Mouse (Mus musculus): ENCODE results near the gene Auts2.

Auts2 gene

DNA sequence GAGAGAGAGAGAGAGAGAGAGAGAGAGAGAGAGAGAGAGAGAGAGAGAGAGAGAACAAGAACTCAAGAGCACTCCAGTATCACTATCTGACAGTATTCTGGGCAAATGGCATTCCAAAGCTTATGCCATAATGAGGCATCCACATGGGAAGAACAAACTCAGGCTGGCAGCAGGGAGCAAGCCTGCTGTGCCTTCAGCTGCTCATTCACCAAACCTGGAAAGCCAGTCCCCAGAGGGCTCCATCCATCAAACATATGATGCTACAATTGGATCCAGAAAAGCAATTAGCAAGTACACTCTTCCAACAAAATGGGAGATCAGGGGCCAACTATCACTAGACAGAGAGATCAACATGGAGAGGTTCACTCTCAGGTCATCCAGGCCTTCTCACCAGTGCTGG is 531.3 kb downstream of the Auts2 start:
- no peak for DNase-seq (ENCODE audit: low read depth, low spot score)

DNA sequence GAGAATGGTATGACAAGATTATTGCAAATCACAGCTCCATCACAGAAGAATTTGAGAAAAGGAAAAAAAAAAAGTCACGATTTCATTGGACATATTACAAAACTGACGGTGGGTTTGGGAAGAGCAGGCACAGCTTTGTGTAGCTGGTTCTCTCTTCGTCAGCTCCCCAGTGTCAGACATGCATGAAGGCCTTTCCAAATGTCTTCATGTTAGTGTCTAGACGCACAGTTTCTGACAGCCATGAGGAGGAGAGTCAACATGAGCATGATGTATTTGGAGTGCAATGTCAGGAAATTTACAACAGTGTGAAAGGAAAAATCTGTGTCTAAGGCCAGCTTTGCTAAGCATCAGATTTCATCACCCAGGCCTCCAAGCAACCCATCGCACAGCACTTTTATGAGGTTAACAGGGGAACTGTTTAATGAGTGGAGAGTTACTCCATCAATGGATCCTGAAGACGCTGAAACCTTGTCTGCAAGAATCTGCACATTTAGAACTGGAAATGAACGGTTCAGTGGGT is 534.4 kb downstream of the Auts2 start:
- no peak for DNase-seq (ENCODE audit: low read depth, low spot score)

DNA sequence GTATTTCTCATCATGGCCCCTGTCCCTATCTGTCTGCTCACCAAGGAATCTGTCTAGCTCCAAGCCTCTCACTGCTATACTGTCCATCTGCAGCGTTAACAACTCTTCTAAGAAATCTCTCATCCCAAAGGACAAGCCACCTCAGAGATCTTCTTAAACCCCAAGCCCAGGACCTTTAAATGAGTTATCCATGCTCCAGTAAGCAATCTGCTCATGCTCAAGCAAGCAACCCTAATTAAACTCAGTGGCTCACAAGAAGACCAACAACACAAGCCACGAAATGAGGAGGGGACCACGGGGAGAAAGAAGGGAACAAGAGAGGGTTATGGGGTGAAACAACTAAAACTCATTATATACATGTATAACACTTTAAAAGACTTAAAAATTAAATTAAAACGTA is 535.2 kb downstream of the Auts2 start:
- DNase-seq (ENCODE audit: low read depth, low spot score), result no peak

DNA sequence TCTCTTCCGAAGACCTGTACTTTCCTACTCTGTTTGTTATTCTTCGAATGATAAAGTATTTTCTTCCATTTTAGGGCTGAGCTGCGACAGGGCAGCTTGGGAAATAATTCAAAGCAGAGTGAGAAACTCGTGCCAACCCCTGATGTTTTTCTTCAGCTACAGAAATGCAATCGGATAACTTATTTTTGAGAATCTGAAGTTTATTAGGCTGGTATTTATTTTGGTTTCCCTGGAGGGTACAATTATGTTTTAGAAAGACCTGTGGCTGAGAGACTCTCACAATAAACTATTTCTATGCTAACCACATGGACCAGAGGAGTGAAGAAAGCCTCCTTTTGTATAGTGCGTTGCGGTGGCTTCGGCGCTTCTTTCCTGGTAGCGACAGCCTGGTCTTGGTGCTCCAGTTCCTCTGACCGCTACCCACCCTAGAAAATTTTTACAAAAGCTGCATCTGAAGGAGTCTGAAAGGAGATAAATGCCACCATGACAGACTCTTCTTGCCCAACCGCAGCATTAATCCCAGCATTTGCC is 550.4 kb downstream of the Auts2 start:
- no peak for DNase-seq (ENCODE audit: low read depth, low spot score)

DNA sequence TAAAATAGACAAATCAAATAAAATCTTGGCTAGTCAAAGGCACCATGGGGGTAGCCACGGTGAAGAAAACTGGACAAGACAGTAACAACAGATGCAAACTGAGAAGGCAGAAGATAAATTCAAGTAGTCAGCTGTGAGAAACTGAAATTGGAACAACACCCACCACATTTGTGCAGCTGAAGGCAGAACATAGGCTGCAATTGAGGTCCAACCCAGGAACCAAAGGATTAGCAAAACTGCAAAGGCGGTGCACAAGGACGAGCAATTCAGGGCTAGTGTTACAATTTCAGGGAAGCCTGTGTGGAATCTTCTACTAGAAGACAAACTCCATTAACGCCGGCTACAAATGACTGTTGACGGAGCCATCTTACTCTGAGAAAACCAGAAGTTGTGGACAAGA is 550.9 kb downstream of the Auts2 start:
- no peak for DNase-seq (ENCODE audit: low read depth, low spot score)

DNA sequence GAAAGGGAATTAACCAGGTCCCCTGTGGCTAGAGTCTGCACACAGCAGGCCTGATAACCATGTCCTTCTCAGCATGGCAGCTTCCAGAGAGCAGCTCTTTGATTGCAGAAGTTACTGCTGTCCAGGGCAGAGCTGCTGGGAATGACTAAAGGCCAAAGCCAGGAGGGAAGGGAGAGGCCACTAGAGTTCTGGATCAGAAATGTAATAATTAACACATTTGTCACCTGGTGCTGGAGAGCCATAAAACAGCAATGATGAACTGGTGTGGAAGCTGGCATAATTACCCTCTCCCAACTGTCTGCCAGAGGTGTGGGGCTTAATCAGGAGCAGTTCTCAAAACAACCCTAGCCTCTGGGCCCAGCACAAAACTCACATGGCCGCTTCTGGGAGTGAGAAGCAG is 552.6 kb downstream of the Auts2 start:
- DNase-seq (ENCODE audit: low read depth, low spot score), result no peak

DNA sequence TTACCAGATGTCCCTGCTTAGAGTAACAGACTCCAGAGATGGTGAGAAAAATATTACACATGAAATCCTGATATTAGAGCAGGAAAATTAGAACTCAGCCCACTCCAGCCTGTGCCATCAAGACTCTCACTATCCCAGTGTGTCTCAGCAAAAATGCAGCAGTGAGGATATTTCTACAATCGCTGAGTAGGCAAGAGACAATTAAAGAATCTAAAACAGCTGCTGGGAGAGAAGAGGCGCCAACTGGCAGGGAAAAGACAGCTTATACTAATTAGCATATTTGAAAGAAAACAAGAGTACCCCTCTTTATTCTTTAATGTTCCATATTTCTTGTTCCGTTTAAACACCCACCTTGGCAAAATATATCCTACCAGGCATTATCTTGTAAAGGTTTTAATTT is 561.7 kb downstream of the Auts2 start:
- no peak for DNase-seq (ENCODE audit: low read depth, low spot score)

DNA sequence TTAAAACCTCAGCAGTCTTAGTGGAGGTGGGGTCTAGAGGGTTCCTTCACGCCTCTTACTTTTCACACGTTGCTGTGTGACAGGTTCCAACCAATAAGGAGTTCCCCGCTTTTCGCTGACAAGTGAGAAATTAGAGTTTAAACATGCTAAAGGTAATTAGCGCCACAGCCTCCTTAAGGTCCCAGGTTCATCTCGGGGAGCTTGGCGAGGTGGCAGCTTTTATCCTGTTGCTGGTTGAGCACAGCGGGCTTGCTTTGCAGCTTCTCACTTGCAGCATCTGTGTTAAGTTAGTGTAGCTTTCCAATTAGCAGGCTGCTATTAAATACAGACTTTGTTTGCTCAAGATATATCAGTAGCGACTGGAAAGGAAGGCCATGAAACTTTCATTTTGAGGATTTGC is 564.2 kb downstream of the Auts2 start:
- no peak for DNase-seq (ENCODE audit: low read depth, low spot score)

DNA sequence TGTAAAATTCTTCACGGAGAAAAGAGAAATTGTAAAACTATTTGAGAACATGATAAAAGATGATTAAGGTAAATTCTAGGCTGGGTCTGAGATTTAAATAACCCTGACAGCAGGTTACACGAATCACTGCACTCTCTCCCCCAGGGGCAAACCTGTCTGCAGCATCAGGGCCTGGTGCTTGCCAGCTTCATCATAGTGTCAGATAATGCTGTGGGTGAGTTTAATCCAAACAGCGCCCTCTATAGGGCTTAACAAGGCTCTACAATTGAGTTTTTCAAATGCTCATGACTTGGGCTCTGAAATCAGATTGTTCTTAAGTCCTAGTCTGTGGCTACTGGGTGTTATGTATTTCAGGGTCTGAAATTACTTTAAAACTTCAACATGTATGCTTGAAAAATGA is 565.6 kb downstream of the Auts2 start:
- DNase-seq (ENCODE audit: low read depth, low spot score), result peak; percentile 6

DNA sequence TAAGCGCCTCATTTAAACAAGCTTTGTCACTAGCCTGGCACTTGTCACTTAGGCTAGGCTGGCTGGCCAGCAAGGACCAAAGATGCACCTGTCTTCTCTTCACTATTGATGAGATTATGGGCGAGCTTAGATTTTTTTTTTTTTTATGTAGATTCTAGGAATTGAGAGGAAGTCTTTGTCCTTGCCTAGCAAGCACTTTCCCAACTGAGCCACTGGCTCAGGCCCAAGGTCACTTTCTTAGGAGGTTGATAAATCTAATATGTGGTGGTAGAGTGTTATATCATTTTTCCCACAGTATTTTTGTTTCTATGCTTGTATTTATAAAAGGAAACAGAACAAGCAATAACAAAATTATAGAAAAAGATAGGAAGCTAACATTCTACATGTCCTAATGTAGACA is 571.2 kb downstream of the Auts2 start:
- DNase-seq (ENCODE audit: low read depth, low spot score), result no peak

DNA sequence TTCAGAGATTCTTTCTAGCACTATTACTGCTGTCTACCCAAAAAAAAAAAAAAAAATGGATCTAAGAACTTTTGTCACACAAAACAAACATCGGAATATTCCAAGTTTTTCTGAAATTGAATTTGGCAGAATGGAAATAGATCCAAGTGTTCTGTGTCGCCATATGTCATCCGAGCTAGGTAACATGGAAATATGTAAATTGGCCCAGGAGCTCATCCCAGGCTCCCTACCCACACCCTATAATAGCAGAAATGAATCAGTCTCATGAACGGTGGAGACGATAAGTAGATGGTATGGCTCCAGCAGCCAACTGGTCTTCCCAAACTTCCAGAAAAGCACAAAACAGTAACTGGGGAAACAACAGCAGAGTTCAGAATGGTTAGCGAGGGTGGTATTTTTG is 577.6 kb downstream of the Auts2 start:
- DNase-seq (ENCODE audit: low read depth, low spot score), result no peak

DNA sequence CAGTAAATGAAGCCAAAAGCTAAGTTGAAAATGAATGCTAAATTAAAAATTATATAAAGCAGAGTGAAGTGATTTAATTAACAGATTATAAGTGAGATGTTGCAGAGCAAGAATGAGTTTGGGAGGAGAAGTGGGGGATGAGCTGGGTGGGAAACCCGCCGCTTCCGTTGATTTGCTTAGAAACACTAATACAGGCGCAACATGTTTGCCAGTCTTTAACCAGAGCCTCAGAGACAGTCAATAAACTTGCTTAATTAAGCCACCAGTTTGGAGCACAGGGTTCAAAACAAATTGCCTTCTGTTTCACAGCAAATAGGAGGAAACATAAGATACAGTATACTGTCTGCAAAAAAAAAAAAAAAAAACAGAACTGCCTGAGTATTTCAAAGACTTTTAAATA is 579.6 kb downstream of the Auts2 start:
- no peak for DNase-seq (ENCODE audit: low read depth, low spot score)

DNA sequence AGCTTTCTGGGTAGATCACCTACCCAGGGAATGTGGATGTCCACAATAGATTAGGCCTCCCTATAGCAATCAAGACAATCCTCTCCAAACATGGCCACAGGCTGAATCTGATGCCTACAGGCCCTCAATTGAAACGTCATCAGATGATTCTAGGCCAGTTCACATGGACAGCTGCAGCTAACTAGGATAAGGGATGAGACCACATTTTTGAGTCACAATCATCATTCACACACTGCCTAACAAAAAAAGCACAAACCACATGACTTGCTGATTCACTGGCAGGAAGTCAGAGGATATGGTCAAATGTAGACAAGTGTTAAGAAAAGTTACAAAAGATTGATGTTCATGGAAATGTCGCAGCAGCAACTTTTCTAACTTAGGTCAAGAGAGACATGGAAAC is 581.3 kb downstream of the Auts2 start:
- DNase-seq (ENCODE audit: low read depth, low spot score), result no peak

DNA sequence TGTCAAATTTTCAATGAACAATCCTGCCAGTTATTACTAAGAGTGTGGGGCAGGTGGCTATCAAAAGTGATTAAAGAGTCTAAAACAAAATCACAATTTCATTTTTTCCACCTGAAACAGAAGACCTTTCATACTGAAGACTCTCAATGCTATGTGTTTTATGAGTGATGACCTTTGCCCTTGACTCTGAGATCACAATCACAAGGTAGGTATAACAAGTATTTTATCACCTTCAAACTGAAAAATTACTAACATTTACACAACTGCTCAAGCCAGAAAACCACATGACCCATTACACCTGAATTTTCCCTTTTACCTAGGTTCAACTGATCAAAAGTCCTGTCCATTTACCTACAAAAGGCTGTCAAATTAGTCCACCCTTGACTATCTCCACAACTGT is 582.7 kb downstream of the Auts2 start:
- no peak for DNase-seq (ENCODE audit: low read depth, low spot score)

DNA sequence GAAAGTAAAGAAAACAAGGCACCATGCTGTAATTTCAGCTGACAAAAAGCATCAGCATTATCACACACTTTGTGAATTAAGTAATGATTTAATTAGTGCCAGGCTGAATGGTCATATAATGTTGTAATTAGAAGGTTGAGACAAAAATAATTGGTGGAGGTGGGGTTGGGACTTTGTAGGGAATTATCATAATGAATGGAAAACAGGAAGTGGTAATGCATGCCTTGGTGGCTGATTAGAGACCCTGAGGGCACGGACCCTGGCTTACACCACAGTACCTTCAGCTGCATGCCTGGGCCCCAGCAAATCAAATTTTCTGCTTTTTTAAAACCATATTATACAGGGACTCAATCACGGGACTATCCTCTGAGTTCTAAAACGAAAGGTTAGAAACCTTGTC is 586.1 kb downstream of the Auts2 start:
- no peak for DNase-seq (ENCODE audit: low read depth, low spot score)

DNA sequence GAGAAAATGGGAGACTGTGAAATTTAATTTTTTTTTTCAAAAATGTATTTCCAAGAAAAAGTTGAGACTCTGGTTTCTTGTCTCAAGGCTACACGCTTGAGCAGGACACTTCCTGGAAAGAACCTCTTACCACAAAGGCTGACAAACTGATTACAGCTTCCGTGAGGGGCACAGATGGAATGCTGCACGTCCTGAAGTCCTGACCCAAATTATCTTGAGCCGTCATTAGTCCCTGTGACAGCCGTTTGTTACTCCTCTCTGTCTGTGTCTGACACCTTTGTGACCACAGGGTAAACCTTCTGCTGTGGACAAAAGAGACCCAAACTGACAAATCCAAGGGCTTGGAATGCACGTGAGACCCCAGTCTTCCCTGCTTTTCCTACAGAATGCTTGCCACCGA is 587.1 kb downstream of the Auts2 start:
- no peak for DNase-seq (ENCODE audit: low read depth, low spot score)

DNA sequence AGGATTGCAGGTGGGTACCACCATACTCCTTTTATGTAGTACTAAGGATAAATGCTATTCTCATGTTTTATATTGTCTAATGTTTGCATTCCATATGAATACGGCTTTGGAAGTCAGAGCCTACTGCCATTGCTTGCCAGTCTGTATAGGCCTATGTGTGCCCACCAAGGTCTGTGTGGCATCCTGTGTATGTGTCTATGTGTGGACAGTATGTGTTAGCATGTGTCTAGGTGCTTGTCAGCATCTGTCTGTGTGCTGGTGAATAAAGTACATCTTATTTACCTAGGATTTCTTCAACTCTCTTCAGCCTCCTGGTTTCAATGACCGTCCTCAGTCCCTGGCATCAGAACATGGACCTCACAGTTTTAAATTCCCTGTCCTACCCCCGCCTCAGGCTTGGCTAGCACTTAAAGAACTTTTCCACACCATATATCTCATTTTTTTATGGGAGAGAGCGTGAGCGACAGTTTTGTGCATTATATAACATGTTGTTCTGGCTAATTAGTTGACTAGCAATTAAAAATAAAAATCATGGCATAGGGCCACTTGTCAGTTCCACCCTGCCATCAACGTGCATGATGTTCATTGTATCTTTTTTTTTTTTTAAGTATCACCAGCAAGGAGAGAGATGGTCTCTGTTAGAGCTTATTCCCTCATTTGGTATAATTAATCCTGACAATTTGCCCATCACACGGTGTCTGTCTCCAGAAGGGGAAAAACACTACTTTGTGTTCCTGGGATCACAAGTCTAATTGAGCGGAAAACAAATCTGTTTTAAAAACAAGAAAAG is 587.7 kb downstream of the Auts2 start:
- no peak for DNase-seq (ENCODE audit: low read depth, low spot score)

DNA sequence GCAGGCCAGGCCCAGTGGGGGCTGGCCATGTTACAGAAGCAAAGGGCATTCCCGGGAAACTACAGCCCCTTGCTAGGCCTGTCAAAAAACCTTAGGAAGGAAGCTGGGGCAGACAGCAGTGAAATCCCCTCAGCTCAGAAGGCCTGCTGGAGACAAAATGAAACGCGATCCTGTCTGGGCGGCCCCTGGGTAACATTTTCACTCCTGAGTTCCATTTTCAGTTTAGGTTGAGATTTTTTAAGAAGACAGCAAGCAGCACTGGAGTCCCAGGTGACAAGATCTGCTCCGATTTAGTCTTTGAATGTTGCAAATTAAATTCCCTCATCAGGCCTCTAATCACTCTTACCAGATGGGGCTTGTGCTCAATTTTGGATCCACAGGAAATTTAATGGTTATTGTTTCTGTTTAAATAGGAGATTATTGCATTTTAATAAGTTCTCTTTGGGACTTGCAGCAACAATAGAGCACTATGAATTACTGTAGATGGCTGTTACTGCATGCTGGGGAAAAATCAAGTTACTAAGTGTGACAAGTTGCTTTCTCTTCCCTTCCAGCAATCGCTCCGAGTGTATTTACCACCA is 594.5 kb downstream of the Auts2 start:
- DNase-seq (ENCODE audit: low read depth, low spot score), result no peak

DNA sequence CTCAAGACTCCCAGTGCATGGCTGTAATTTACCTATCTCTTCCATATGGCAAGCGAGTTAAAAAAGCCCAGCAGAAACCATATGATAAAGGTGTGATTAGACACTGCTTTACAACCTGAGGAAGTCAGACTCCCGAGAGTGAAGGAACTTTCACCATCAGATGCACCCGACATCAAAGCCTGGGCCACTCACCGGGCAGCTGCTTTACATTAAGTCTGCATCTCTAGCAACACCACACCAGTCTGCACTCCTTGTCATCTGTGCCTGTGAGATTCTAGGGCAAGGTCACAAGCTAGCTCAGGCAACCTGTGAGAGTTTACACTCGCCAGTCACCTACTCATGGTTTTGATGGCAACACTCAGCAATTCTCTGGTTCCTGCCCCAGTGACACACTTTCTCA is 596.3 kb downstream of the Auts2 start:
- no peak for DNase-seq (ENCODE audit: low read depth, low spot score)

DNA sequence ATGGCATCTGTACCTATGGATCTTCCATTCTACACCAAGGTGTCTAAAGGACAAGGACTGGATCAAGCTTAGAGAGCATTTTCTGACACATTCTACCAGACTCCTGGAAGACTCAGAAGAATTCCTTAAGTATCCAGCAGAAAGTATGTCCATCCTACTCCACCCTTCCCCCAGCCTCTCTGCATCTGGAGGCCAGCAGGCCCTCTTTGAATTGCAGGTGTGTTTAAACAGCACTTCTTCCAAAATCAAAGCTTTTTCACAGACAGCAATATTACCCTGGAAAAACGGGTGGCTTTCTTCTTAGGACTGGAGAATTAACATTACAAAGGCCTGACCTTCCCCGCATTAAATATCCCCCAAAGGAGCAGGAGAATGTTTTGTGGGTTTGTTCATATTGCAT is 598.4 kb downstream of the Auts2 start:
- DNase-seq (ENCODE audit: low read depth, low spot score), result peak; percentile 27

DNA sequence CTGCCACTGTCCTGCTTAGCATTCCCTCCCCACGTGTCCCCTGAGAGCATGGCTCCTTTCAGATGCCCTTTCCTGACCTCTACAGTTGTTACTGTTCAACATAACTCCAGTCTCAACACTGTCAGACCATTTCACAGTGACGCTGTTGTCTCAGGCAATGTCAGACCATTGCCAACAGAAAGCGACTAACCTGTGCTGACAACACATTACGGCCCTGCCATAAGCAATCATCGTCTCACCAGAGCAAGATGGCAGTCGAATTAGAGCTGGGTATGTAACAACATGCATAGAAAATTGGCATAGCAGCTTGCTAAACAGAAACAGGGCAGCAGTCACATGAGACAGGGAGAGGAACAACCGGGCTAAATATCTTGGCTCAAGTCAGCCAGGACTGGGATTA is 614.4 kb downstream of the Auts2 start:
- DNase-seq (ENCODE audit: low read depth, low spot score), result no peak

DNA sequence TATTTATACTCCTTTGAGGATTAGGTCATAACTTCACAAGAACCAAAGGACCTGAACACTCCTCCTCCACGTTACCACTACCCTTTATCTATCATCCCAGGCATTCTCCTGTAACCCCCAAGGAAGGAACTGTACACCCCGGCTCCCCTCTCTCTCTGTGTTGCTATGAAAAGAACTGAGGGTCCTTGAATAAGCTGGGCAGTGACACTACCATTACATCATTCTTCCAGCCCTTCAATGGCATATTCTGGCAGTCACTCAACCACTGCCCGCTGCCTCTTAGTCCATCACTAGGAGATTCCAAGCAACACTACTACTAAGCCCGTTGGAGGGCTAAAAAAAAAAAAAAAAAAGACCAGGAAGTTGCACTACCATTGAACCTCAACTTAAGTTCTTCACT is 620.4 kb downstream of the Auts2 start:
- no peak for DNase-seq (ENCODE audit: low read depth, low spot score)

DNA sequence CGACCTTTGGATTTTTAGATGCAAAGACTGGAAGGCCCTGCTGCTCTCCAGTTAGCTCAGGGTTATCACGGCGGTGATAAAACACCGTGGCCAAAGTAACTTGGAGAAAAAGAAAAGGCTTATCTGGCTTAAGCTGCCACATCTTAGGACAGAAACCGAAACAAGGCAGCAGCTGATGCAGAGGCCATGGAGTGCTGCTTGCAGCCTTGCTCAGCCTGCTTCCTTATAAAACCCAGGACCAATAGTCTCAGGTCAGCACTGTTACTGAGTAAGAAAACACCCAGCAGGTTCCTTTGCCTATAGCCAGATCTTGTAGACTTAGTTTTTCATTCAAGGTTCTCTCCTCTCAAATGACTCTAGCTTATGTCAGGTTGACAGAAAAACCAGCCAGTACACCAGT is 621.0 kb downstream of the Auts2 start:
- DNase-seq (ENCODE audit: low read depth, low spot score), result no peak
